Mouse (Mus musculus): ENCODE data around the gene Uhrf1bp1. TPM values are rescaled to one million over a fixed set of nuclear protein-coding genes. Genes with fewer than 3 reads are reported as not detected.

The Uhrf1bp1 gene
- polyA plus RNA-seq, 1 experiment from 2014 or later = 7.4 TPM

- ATAC-seq (ENCODE audit: low FRiP score, low TSS enrichment) = no peak
- Histone ChIP-seq H3K4me1 (ENCODE audit: control insufficient read depth, insufficient read depth, low read length) (peaks cover 29% of the 10 kb centered on the region), H3K9me3 (ENCODE audit: control insufficient read depth, low read length) (no peaks in the 10 kb centered on the region), H3K4me2 (replicated peaks; ENCODE audit: low read depth, low read length) (no peak overlapping the region), H3K9ac (ENCODE audit: low read depth, low read length) (no peak overlapping the region), H3K27ac (ENCODE audit: low read depth, low read length) (peak overlapping the region; percentile 53; the same call in 1 of the 2 replicates), H3K4me3 (ENCODE audit: low read length) (no peak overlapping the region), H3K36me3 (ENCODE audit: control insufficient read depth, insufficient read depth, low read length) (no peaks in the 10 kb centered on the region), H3K27me3 (ENCODE audit: control insufficient read depth, insufficient read depth, low read length) (no peaks in the 10 kb centered on the region)
- WGBS = 66% methylated on average over 4 of the region's 4 CpGs
Measured at GRCm38 (mm10) chr17:27937054-27937615, 80.9 kb downstream of the Uhrf1bp1 start.

GRCm38 (mm10) chr17:27938121-27938754 is 82.0 kb downstream of the Uhrf1bp1 start:
- Histone ChIP-seq H3K4me2 (replicated peaks; ENCODE audit: low read depth, low read length) (no peak overlapping the region), H3K27ac (ENCODE audit: low read depth, low read length) (no peak overlapping the region; the same call in 1 of the 2 replicates), H3K4me3 (ENCODE audit: low read length) (no peak overlapping the region), H3K9me3 (ENCODE audit: control insufficient read depth, low read length) (no peaks in the 10 kb centered on the region), H3K27me3 (ENCODE audit: control insufficient read depth, insufficient read depth, low read length) (no peaks in the 10 kb centered on the region), H3K9ac (ENCODE audit: low read depth, low read length) (no peak overlapping the region), H3K4me1 (ENCODE audit: control insufficient read depth, insufficient read depth, low read length) (peaks cover 29% of the 10 kb centered on the region), H3K36me3 (ENCODE audit: control insufficient read depth, insufficient read depth, low read length) (no peaks in the 10 kb centered on the region)
- no peak for ATAC-seq (ENCODE audit: low FRiP score, low TSS enrichment)
- WGBS = 64% methylated on average over 12 of the region's 12 CpGs

DNA sequence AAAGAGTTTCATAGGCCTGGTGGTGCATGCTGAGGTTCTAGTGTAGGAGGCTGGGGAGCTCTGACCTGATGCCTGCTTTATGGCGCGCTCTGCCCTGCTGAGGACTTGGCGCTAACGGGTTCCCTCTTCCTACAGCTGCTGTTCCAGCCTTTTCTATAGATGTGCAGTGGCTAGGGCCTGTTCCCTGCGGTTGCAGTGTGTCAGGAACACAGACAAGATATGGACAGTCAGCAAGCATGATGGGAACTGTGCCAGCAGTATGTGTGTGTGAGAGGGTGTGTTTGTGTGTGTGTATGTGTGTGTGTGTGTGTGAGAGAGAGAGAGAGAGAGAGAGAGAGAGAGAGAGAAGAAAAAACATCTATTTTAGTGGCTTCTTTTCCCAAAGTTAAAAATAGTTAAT is 82.8 kb downstream of the Uhrf1bp1 start:
- Histone ChIP-seq H3K4me3 (ENCODE audit: low read length) (no peak overlapping the region), H3K4me1 (ENCODE audit: control insufficient read depth, insufficient read depth, low read length) (peaks cover 29% of the 10 kb centered on the region), H3K27me3 (ENCODE audit: control insufficient read depth, insufficient read depth, low read length) (no peaks in the 10 kb centered on the region), H3K4me2 (replicated peaks; ENCODE audit: low read depth, low read length) (no peak overlapping the region), H3K27ac (ENCODE audit: low read depth, low read length) (peak overlapping the region; percentile 51; the same call in 1 of the 2 replicates), H3K36me3 (ENCODE audit: control insufficient read depth, insufficient read depth, low read length) (no peaks in the 10 kb centered on the region), H3K9me3 (ENCODE audit: control insufficient read depth, low read length) (no peaks in the 10 kb centered on the region), H3K9ac (ENCODE audit: low read depth, low read length) (no peak overlapping the region)
- no peak for ATAC-seq (ENCODE audit: low FRiP score, low TSS enrichment)
- WGBS = 75% methylated on average over 5 of the region's 5 CpGs

GRCm38 (mm10) chr17:27940352-27940751 is 84.1 kb downstream of the Uhrf1bp1 start:
- H3K4me1 ChIP-seq (ENCODE audit: control insufficient read depth, insufficient read depth, low read length) = peaks cover 33% of the 10 kb centered on the region
- no peaks in the 10 kb centered on the region for H3K36me3 ChIP-seq (ENCODE audit: control insufficient read depth, insufficient read depth, low read length)
- no peak overlapping the region for H3K27ac ChIP-seq (ENCODE audit: low read depth, low read length)
- H3K9me3 ChIP-seq (ENCODE audit: control insufficient read depth, low read length) = no peaks in the 10 kb centered on the region
- H3K27me3 ChIP-seq (ENCODE audit: control insufficient read depth, insufficient read depth, low read length) = no peaks in the 10 kb centered on the region
- H3K9ac ChIP-seq (ENCODE audit: low read depth, low read length) = no peak overlapping the region
- no peak overlapping the region for H3K4me2 ChIP-seq (replicated peaks; ENCODE audit: low read depth, low read length)
- WGBS = 17% methylated on average over 4 of the region's 4 CpGs
- no peak for ATAC-seq (ENCODE audit: low FRiP score, low TSS enrichment)
- no peak overlapping the region for H3K4me3 ChIP-seq (ENCODE audit: low read length)

GRCm38 (mm10) chr17:27941178-27941577 is 84.9 kb downstream of the Uhrf1bp1 start:
- no peaks in the 10 kb centered on the region for H3K27me3 ChIP-seq (ENCODE audit: control insufficient read depth, insufficient read depth, low read length)
- WGBS = 72% methylated on average over 5 of the region's 5 CpGs
- peaks cover 39% of the 10 kb centered on the region for H3K4me1 ChIP-seq (ENCODE audit: control insufficient read depth, insufficient read depth, low read length)
- H3K4me2 ChIP-seq (replicated peaks; ENCODE audit: low read depth, low read length) = no peak overlapping the region
- no peak overlapping the region for H3K9ac ChIP-seq (ENCODE audit: low read depth, low read length)
- H3K4me3 ChIP-seq (ENCODE audit: low read length) = no peak overlapping the region
- no peak for ATAC-seq (ENCODE audit: low FRiP score, low TSS enrichment)
- no peak overlapping the region for H3K27ac ChIP-seq (ENCODE audit: low read depth, low read length)
- no peaks in the 10 kb centered on the region for H3K36me3 ChIP-seq (ENCODE audit: control insufficient read depth, insufficient read depth, low read length)
- no peaks in the 10 kb centered on the region for H3K9me3 ChIP-seq (ENCODE audit: control insufficient read depth, low read length)

DNA sequence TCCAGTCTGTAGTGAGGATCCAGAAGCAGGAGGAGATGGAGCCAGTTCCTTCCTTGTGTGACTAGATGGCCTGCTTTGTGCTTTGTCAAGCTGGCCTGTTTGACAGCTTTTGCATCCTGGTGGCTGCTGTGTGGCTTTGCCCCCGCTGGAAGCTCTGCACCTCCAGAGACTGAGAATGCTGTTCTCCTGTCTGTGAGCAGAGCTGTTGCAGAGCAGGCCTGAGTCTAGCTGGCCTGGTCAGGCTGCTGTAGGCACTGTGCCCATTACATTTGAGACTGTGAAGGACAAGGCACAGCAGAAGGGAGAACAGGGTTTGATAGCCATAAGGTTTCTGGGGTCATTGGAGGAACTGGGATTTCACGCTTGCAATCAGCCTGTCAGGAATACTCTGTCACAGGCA is 85.5 kb downstream of the Uhrf1bp1 start:
- WGBS = 79% methylated on average over 2 of the region's 2 CpGs
- no peak for ATAC-seq (ENCODE audit: low FRiP score, low TSS enrichment)

DNA sequence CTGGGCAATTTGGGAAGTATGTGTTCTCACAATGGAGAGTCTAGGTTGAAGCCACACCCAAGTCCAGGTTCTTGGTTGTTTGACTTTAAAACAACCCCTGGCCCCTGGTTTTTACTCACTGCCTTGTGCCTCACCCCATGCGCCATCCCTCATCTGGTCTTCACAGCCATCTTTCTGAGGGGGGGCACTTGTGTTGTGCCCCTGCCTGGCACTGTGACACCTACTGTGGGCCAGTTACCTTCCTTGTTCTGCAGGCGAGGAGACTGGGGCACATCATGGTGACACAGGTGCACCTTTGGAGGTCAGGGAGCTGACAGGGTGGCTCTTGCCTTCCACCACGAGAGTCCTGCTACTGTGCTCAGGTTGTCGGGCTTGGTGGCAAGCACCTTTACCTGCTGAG is 85.9 kb downstream of the Uhrf1bp1 start:
- Histone ChIP-seq H3K4me2 (replicated peaks; ENCODE audit: low read depth, low read length) (no peak overlapping the region), H3K4me1 (ENCODE audit: control insufficient read depth, insufficient read depth, low read length) (peaks cover 45% of the 10 kb centered on the region)
- WGBS = 92% methylated on average over 4 of the region's 4 CpGs

More for the DNA sequence above, 85.5 kb downstream of the Uhrf1bp1 start:
- H3K9ac ChIP-seq (ENCODE audit: low read depth, low read length) = no peak overlapping the region
- H3K4me3 ChIP-seq (ENCODE audit: low read length) = no peak overlapping the region
- H3K9me3 ChIP-seq (ENCODE audit: control insufficient read depth, low read length) = no peaks in the 10 kb centered on the region
- no peak overlapping the region for H3K27ac ChIP-seq (ENCODE audit: low read depth, low read length)
- peaks cover 44% of the 10 kb centered on the region for H3K4me1 ChIP-seq (ENCODE audit: control insufficient read depth, insufficient read depth, low read length)
- no peaks in the 10 kb centered on the region for H3K27me3 ChIP-seq (ENCODE audit: control insufficient read depth, insufficient read depth, low read length)
- H3K36me3 ChIP-seq (ENCODE audit: control insufficient read depth, insufficient read depth, low read length) = no peaks in the 10 kb centered on the region
- no peak overlapping the region for H3K4me2 ChIP-seq (replicated peaks; ENCODE audit: low read depth, low read length)

DNA sequence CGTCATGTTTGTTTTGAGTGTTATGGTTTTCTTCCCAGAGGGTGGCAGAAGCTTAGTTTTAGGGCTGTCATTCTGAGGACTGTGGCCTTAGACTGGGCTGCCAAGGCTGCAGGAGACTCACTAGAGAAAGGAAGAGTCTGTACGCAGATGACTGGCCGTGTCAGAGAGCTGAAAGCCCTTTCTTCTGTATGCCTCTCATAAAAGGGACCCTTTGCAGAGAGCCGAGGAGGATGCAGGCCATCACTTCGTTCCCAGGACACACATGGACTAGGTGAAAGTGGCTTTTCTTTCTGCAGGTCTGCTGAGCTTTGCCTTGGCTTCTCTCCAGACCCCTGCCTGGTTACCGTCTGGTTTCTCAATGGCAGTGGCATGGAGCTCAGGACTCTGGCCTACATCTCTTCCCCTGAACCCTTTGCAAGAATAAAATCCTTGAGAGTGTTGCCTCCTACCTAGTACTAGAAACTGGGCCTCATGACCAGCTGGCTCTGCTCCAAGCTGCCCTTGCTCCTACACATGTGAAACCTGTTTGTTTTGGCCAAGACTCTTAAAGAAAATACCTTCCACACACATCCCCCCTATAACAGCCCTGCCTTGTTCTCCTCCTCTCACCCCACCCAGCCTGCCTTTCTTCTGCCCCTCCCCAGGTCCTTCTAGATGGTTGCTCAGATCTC is 89.4 kb downstream of the Uhrf1bp1 start:
- Histone ChIP-seq H3K4me1 (ENCODE audit: control insufficient read depth, insufficient read depth, low read length) (peaks cover 19% of the 10 kb centered on the region), H3K27me3 (ENCODE audit: control insufficient read depth, insufficient read depth, low read length) (no peaks in the 10 kb centered on the region), H3K27ac (ENCODE audit: low read depth, low read length) (peak overlapping the region; percentile 84; the same call in 1 of the 2 replicates), H3K9me3 (ENCODE audit: control insufficient read depth, low read length) (no peaks in the 10 kb centered on the region), H3K36me3 (ENCODE audit: control insufficient read depth, insufficient read depth, low read length) (no peaks in the 10 kb centered on the region), H3K4me3 (ENCODE audit: low read length) (no peak overlapping the region), H3K4me2 (replicated peaks; ENCODE audit: low read depth, low read length) (no peak overlapping the region), H3K9ac (ENCODE audit: low read depth, low read length) (0 out of 2 replicates have a peak overlapping the region, but pooled peaks have one; percentile 28)
- ATAC-seq (ENCODE audit: low FRiP score, low TSS enrichment) = peak; percentile 59
- 43% methylated on average over 6 of the region's 6 CpGs for WGBS

More for the DNA sequence above, 85.9 kb downstream of the Uhrf1bp1 start:
- no peaks in the 10 kb centered on the region for H3K36me3 ChIP-seq (ENCODE audit: control insufficient read depth, insufficient read depth, low read length)
- H3K27me3 ChIP-seq (ENCODE audit: control insufficient read depth, insufficient read depth, low read length) = no peaks in the 10 kb centered on the region
- no peaks in the 10 kb centered on the region for H3K9me3 ChIP-seq (ENCODE audit: control insufficient read depth, low read length)
- no peak overlapping the region for H3K27ac ChIP-seq (ENCODE audit: low read depth, low read length)
- H3K4me3 ChIP-seq (ENCODE audit: low read length) = no peak overlapping the region
- H3K9ac ChIP-seq (ENCODE audit: low read depth, low read length) = no peak overlapping the region
- no peak for ATAC-seq (ENCODE audit: low FRiP score, low TSS enrichment)

- Histone ChIP-seq H3K9me3 (ENCODE audit: control insufficient read depth, low read length) (no peaks in the 10 kb centered on the region), H3K4me3 (ENCODE audit: low read length) (no peak overlapping the region), H3K4me2 (replicated peaks; ENCODE audit: low read depth, low read length) (no peak overlapping the region), H3K27me3 (ENCODE audit: control insufficient read depth, insufficient read depth, low read length) (no peaks in the 10 kb centered on the region), H3K9ac (ENCODE audit: low read depth, low read length) (no peak overlapping the region), H3K27ac (ENCODE audit: low read depth, low read length) (peak overlapping the region; percentile 11; the same call in 1 of the 2 replicates), H3K4me1 (ENCODE audit: control insufficient read depth, insufficient read depth, low read length) (peaks cover 19% of the 10 kb centered on the region), H3K36me3 (ENCODE audit: control insufficient read depth, insufficient read depth, low read length) (no peaks in the 10 kb centered on the region)
- WGBS = 79% methylated on average over 8 of the region's 8 CpGs
- ATAC-seq (ENCODE audit: low FRiP score, low TSS enrichment) = no peak
Measured at GRCm38 (mm10) chr17:27946371-27946770, 90.1 kb downstream of the Uhrf1bp1 start.

All from kidney, embryonic 14.5 days (tissue).